Comparison of ENCODE assay signal across 14 mouse cellular contexts in genomic region chr3:138460260-138460659, GRCm38 (mm10). TPM values are rescaled to one million over a fixed set of nuclear protein-coding genes. Genes with fewer than 3 reads are reported as not detected.
DNase-seq lines count a peak whose midpoint lies in the region; ATAC-seq and TF ChIP-seq lines count a peak whose summit lies in the region.
"Had no signal": no experiment of that assay in that cellular context is flagged by ENCODE, and none has a peak within 500 bp of the region (broad histone marks: within the 10 kb centered on the region; RNA-seq: fewer than 3 reads in every experiment).

No protein-coding gene starts in this region.

- H3K27me3 ChIP-seq in liver, adult 2 months (ENCODE audit: control insufficient read depth, insufficient read depth, low read length), result no peaks in the 10 kb centered on the region
- H3K27me3 ChIP-seq in liver, embryonic 12.5 days (replicated peaks), result no peaks in the 10 kb centered on the region
- H3K27me3 ChIP-seq: forebrain, embryonic 12.5 days had no signal

- TF ChIP-seq CTCF in liver, adult 2 months (IDR thresholded peaks at IDR 0.05; ENCODE audit: low read depth, low read length), result peak; percentile 32; the same call in 1 of the 2 replicates

- H3K4me2 ChIP-seq in liver, embryonic 12.5 days, result no peak overlapping the region
- H3K4me2 ChIP-seq: forebrain, embryonic 12.5 days had no signal

- DNase-seq in frontal cortex, postnatal 36 days (ENCODE audit: low spot score in 2 of 2), result peak; percentile 33 to 58
- no peak for DNase-seq in frontal cortex, postnatal 10 days (ENCODE audit: low spot score in 2 of 2)
- DNase-seq in liver, adult 2 months (ENCODE audit: extremely low read depth, low read depth, low spot score), result no peak
- peak; percentile 78 to 85 for DNase-seq in cerebellum, postnatal 25 days
- peak; percentile 45 for DNase-seq in right cerebral cortex, postnatal 25 days
- DNase-seq in layer of hippocampus, adult 8-10 months (ENCODE audit: low spot score in 2 of 2), result no peak
- no peak for DNase-seq in adrenal gland, adult 18-20 months (ENCODE audit: low spot score in 2 of 2)
- DNase-seq: layer of hippocampus, adult 9-11 months; lung, postnatal 10 days had no signal

- ATAC-seq in liver, embryonic 12.5 days, result no peak

- no peaks in the 10 kb centered on the region for H3K9me3 ChIP-seq in liver, embryonic 12.5 days (replicated peaks)
- H3K9me3 ChIP-seq: forebrain, embryonic 12.5 days; hindbrain, embryonic 10.5 days had no signal

- no peak overlapping the region for H3K9ac ChIP-seq in liver, adult 2 months (ENCODE audit: low read depth, low read length)
- no peak overlapping the region for H3K9ac ChIP-seq in liver, embryonic 12.5 days
- H3K9ac ChIP-seq: forebrain, embryonic 12.5 days had no signal

- 94% methylated on average over 13 of the region's 13 CpGs for WGBS in liver, adult 2 months
- WGBS in liver, embryonic 12.5 days (ENCODE audit: insufficient replicate concordance), result 85% methylated on average over 13 of the region's 13 CpGs

- TF ChIP-seq POLR2A in liver, adult 2 months (IDR thresholded peaks at IDR 0.05; ENCODE audit: extremely low read depth, insufficient read depth, low read length), result no peak

- no peak overlapping the region for H3K27ac ChIP-seq in liver, adult 2 months (replicated peaks; ENCODE audit: insufficient read depth, low read depth, low read length)
- no peak overlapping the region for H3K27ac ChIP-seq in liver, embryonic 12.5 days
- H3K27ac ChIP-seq: forebrain, embryonic 12.5 days; hindbrain, embryonic 10.5 days had no signal

- H3K4me3 ChIP-seq in liver, adult 2 months (ENCODE audit: insufficient read depth, low read depth, low read length), result no peak overlapping the region
- no peak overlapping the region for H3K4me3 ChIP-seq in liver, embryonic 12.5 days
- H3K4me3 ChIP-seq: forebrain, embryonic 12.5 days; hindbrain, embryonic 10.5 days had no signal

- peaks cover 47% of the 10 kb centered on the region for H3K36me3 ChIP-seq in liver, adult 2 months (ENCODE audit: control insufficient read depth, insufficient read depth, low read length)
- peaks cover 98% of the 10 kb centered on the region for H3K36me3 ChIP-seq in liver, embryonic 12.5 days

- H3K4me1 ChIP-seq in liver, adult 2 months (ENCODE audit: control insufficient read depth, insufficient read depth, low read length), result no peaks in the 10 kb centered on the region
- H3K4me1 ChIP-seq in liver, embryonic 12.5 days, result no peaks in the 10 kb centered on the region; the same call in 1 of the 2 replicates
- H3K4me1 ChIP-seq: forebrain, embryonic 12.5 days; hindbrain, embryonic 10.5 days had no signal

- no peaks in the 10 kb centered on the region for H3K79me2 ChIP-seq in liver, adult 2 months (ENCODE audit: control insufficient read depth, insufficient read depth, low read length)

RNA-seq across cellular contexts. Expression of gene Adh5, which starts 17.4 kb away (rescaled TPM):
- total RNA-seq in liver, adult 2 months (2014; rRNA removed), result 435 and 567 TPM in 2 replicates
- 144 and 156 TPM in 2 replicates for polyA plus RNA-seq in liver, adult 2 months (2012; rRNA removed)
- 96.7 and 98.9 TPM in 2 replicates for polyA plus RNA-seq in liver, embryonic 12.5 days (2016; fragmentation: Nextera tagmentation; extraction: Ambion mirVana)
- total RNA-seq in layer of hippocampus, adult 8-10 months (2022), result 10 to 100 TPM; 63.2 to 74.4 (median 69.9) TPM
- 100 to 1,000 TPM; 139 to 209 TPM for total RNA-seq in adrenal gland, adult 18-20 months (2021)

RNA-seq across cellular contexts. Expression of gene Metap1, which starts 29.1 kb away (rescaled TPM):
- total RNA-seq in liver, adult 2 months (2014; rRNA removed), result 31.4 and 32.5 TPM in 2 replicates
- 11.7 and 12.5 TPM in 2 replicates for polyA plus RNA-seq in liver, adult 2 months (2012; rRNA removed)
- polyA plus RNA-seq in liver, embryonic 12.5 days (2016; fragmentation: Nextera tagmentation; extraction: Ambion mirVana), result 31.8 and 33.1 TPM in 2 replicates
- total RNA-seq in layer of hippocampus, adult 8-10 months (2022), result 10 to 100 TPM; 46.0 to 50.2 (median 47.7) TPM
- 10 to 100 TPM; 51.9 to 61.6 TPM for total RNA-seq in adrenal gland, adult 18-20 months (2021)

RNA-seq across cellular contexts. Expression of gene Adh4, which starts 45.0 kb away (rescaled TPM):
- total RNA-seq in liver, adult 2 months (2014; rRNA removed), result 198 and 305 TPM in 2 replicates
- 74.6 and 79.5 TPM in 2 replicates for polyA plus RNA-seq in liver, adult 2 months (2012; rRNA removed)
- 0.20 TPM in 1 of 2 replicates, not detected in the other for polyA plus RNA-seq in liver, embryonic 12.5 days (2016; fragmentation: Nextera tagmentation; extraction: Ambion mirVana)
- not detected for total RNA-seq in layer of hippocampus, adult 8-10 months (2022)
- total RNA-seq in adrenal gland, adult 18-20 months (2021), result 1 to 10 TPM in 1 of 2 experiments, under 1 TPM in 1; 0.80 to 2.3 TPM
- polyA plus RNA-seq: C2C12; forebrain, embryonic 12.5 days; hindbrain, embryonic 10.5 days; neural tube, embryonic 11.5 days had no signal

Comparison
In these comparisons a context has a peak if more than half of its experiments do, and no peak if none do; other contexts are left out.
1. DNase-seq: peak in frontal cortex, postnatal 36 days (2 of 2), cerebellum, postnatal 25 days (2 of 2) and right cerebral cortex, postnatal 25 days (single experiment); none in frontal cortex, postnatal 10 days (0 of 2), liver, adult 2 months (single experiment), layer of hippocampus, adult 8-10 months (0 of 2) and adrenal gland, adult 18-20 months (0 of 2).
2. RNA of gene Adh4, which starts 45.0 kb away (total RNA-seq): 198 to 305 TPM in liver, adult 2 months; 0.80 to 2.3 TPM in adrenal gland, adult 18-20 months and not detected in layer of hippocampus, adult 8-10 months; every median in the first group is over 10 times any median in the second.